ENCODE assay signal across 7 mouse cellular contexts in genomic region chr11:67081125-67081649, GRCm38 (mm10). TPM values are rescaled to one million over a fixed set of nuclear protein-coding genes. Genes with fewer than 3 reads are reported as not detected.
DNase-seq lines count a peak whose midpoint lies in the region; ATAC-seq and TF ChIP-seq lines count a peak whose summit lies in the region.

No protein-coding gene starts in this region.

- H3K4me2 ChIP-seq in hindbrain, embryonic 12.5 days (replicated peaks): peak overlapping the region; percentile 25
- H3K4me2 ChIP-seq in liver, embryonic 11.5 days: no peak overlapping the region
- H3K4me2 ChIP-seq in neural tube, embryonic 14.5 days (ENCODE audit: low read depth, low read length): no peak overlapping the region

- no peaks in the 10 kb centered on the region for H3K79me3 ChIP-seq in C2C12 (ENCODE audit: low read depth)

- H3K9me3 ChIP-seq in hindbrain, embryonic 12.5 days (replicated peaks): no peaks in the 10 kb centered on the region
- H3K9me3 ChIP-seq in liver, embryonic 11.5 days (ENCODE audit: control insufficient read depth, low read length): no peaks in the 10 kb centered on the region
- H3K9me3 ChIP-seq in neural tube, embryonic 14.5 days (ENCODE audit: control insufficient read depth, low read length): no peaks in the 10 kb centered on the region

- ATAC-seq in hindbrain, embryonic 12.5 days (ENCODE audit: low FRiP score): peak; percentile 72
- peak; percentile 75 for ATAC-seq in liver, embryonic 11.5 days (replicated peaks; ENCODE audit: low FRiP score)
- peak; percentile 28; the same call in 1 of the 2 replicates for ATAC-seq in neural tube, embryonic 14.5 days (ENCODE audit: low read depth)

- H3K36me3 ChIP-seq in C2C12 (ENCODE audit: control insufficient read depth, insufficient read depth): no peaks in the 10 kb centered on the region
- no peaks in the 10 kb centered on the region for H3K36me3 ChIP-seq in hindbrain, embryonic 12.5 days
- no peaks in the 10 kb centered on the region for H3K36me3 ChIP-seq in liver, embryonic 11.5 days (ENCODE audit: control insufficient read depth, insufficient read depth, low read length)
- no peaks in the 10 kb centered on the region for H3K36me3 ChIP-seq in neural tube, embryonic 14.5 days (ENCODE audit: control insufficient read depth, insufficient read depth, low read length)
- no peaks in the 10 kb centered on the region for H3K36me3 ChIP-seq in thymus, adult 2 months (ENCODE audit: control insufficient read depth, insufficient read depth, low read length)

- WGBS in hindbrain, embryonic 12.5 days: 7% methylated on average over 9 of the region's 11 CpGs
- 4% methylated on average over 11 of the region's 11 CpGs for WGBS in liver, embryonic 11.5 days
- 4% methylated on average over 11 of the region's 11 CpGs for WGBS in neural tube, embryonic 14.5 days
- 10% methylated on average over 11 of the region's 11 CpGs for WGBS in thymus, adult 2 months

- no peak overlapping the region for H3K27ac ChIP-seq in hindbrain, embryonic 12.5 days
- no peak overlapping the region for H3K27ac ChIP-seq in liver, embryonic 11.5 days (ENCODE audit: low read depth, low read length)
- H3K27ac ChIP-seq in neural tube, embryonic 14.5 days (ENCODE audit: low read depth, low read length): no peak overlapping the region
- no peak overlapping the region for H3K27ac ChIP-seq in thymus, adult 2 months (ENCODE audit: control insufficient read depth, insufficient read depth, low read length)

- no peak overlapping the region for H3K4me3 ChIP-seq in C2C12 (ENCODE audit: insufficient read depth, poor library complexity, severe bottlenecking)
- no peak overlapping the region for H3K4me3 ChIP-seq in hindbrain, embryonic 12.5 days
- H3K4me3 ChIP-seq in liver, embryonic 11.5 days (ENCODE audit: low read depth, low read length): no peak overlapping the region
- no peak overlapping the region for H3K4me3 ChIP-seq in neural tube, embryonic 14.5 days (ENCODE audit: low read depth, low read length)
- no peak overlapping the region for H3K4me3 ChIP-seq in thymus, adult 2 months (ENCODE audit: control insufficient read depth, insufficient read depth, low read length)

- H3K4me1 ChIP-seq in hindbrain, embryonic 12.5 days: peaks cover 24% of the 10 kb centered on the region
- no peaks in the 10 kb centered on the region for H3K4me1 ChIP-seq in liver, embryonic 11.5 days (replicated peaks; ENCODE audit: control insufficient read depth, insufficient read depth, low read length)
- H3K4me1 ChIP-seq in neural tube, embryonic 14.5 days (ENCODE audit: control insufficient read depth, insufficient read depth, low read length): no peaks in the 10 kb centered on the region
- no peaks in the 10 kb centered on the region for H3K4me1 ChIP-seq in thymus, adult 2 months (replicated peaks; ENCODE audit: control insufficient read depth, insufficient read depth, low read length)

- no peak overlapping the region for H3K9ac ChIP-seq in hindbrain, embryonic 12.5 days
- H3K9ac ChIP-seq in liver, embryonic 11.5 days (ENCODE audit: low read depth, low read length): no peak overlapping the region
- H3K9ac ChIP-seq in neural tube, embryonic 14.5 days (replicated peaks; ENCODE audit: low read depth, low read length): no peak overlapping the region

- H3K27me3 ChIP-seq in C2C12 (ENCODE audit: control insufficient read depth, insufficient read depth, insufficient read length): peaks cover 18% of the 10 kb centered on the region
- peaks cover 30% of the 10 kb centered on the region for H3K27me3 ChIP-seq in hindbrain, embryonic 12.5 days
- H3K27me3 ChIP-seq in liver, embryonic 11.5 days (replicated peaks; ENCODE audit: control insufficient read depth, insufficient read depth, low read length): peaks cover 24% of the 10 kb centered on the region
- H3K27me3 ChIP-seq in neural tube, embryonic 14.5 days (ENCODE audit: control insufficient read depth, insufficient read depth, low read length): no peaks in the 10 kb centered on the region
- no peaks in the 10 kb centered on the region for H3K27me3 ChIP-seq in thymus, adult 2 months (ENCODE audit: control insufficient read depth, insufficient read depth, low read length)

- H3K79me2 ChIP-seq in C2C12 (ENCODE audit: control insufficient read depth, insufficient read depth): no peaks in the 10 kb centered on the region

- DNase-seq in Muller cell, postnatal 12 days (ENCODE audit: inconsistent ontology term): peak; percentile 18
- DNase-seq in liver, embryonic 11.5 days (ENCODE audit: low spot score): peak; percentile 56
- no peak for DNase-seq in cerebellum, postnatal 25 days
- no peak for DNase-seq in thymus, adult 2 months

- no peak for TF ChIP-seq POLR2A in thymus, adult 2 months (IDR thresholded peaks at IDR 0.05; ENCODE audit: control insufficient read depth, extremely low read depth, insufficient read depth, low read length, poor library complexity)

- TF ChIP-seq CTCF in C2C12 (IDR thresholded peaks at IDR 0.05; ENCODE audit: control insufficient read depth, insufficient read depth, insufficient read length): no peak
- no peak for TF ChIP-seq CTCF in thymus, adult 2 months (IDR thresholded peaks at IDR 0.05; ENCODE audit: borderline replicate concordance, control insufficient read depth, extremely low read depth, insufficient read depth, low read length, poor library complexity)

- no peak overlapping the region for H3ac ChIP-seq in C2C12 (ENCODE audit: control insufficient read depth, insufficient read length, low read depth)

TF ChIP-seq in C2C12, 6 proteins besides CTCF, POLR2A, EP300 and RAD21:
- TF ChIP-seq CEBPB (IDR thresholded peaks at IDR 0.05; ENCODE audit: low read depth) (no peak), MYOD1 (IDR thresholded peaks at IDR 0.05; ENCODE audit: control insufficient read depth, insufficient read length, low read depth) (peak; percentile 12)

RNA-seq across cellular contexts. Expression of gene Myh3, which starts 3.1 kb away (rescaled TPM):
- 0.56 TPM for polyA plus RNA-seq in C2C12 (2012; fragmentation: generic; extraction: Trizol)
- 4.3 and 26.2 TPM in 2 replicates for polyA plus RNA-seq in hindbrain, embryonic 12.5 days (2016; fragmentation: Nextera tagmentation; extraction: Ambion mirVana)
- polyA plus RNA-seq in liver, embryonic 11.5 days (2014; fragmentation: Nextera tagmentation; extraction: Ambion mirVana): 0.38 and 0.78 TPM in 2 replicates
- polyA plus RNA-seq in neural tube, embryonic 14.5 days (2014; fragmentation: Nextera tagmentation; extraction: Ambion mirVana): 0.48 and 1.6 TPM in 2 replicates
- polyA plus RNA-seq in thymus, adult 2 months (2012; rRNA removed): 0.14 and 0.18 TPM in 2 replicates

RNA-seq across cellular contexts. Expression of gene Sco1, which starts 28.7 kb away (rescaled TPM):
- 8.3 TPM for polyA plus RNA-seq in C2C12 (2012; fragmentation: generic; extraction: Trizol)
- polyA plus RNA-seq in hindbrain, embryonic 12.5 days (2016; fragmentation: Nextera tagmentation; extraction: Ambion mirVana): 18.2 and 18.9 TPM in 2 replicates
- polyA plus RNA-seq in liver, embryonic 11.5 days (2014; fragmentation: Nextera tagmentation; extraction: Ambion mirVana): 18.8 and 20.3 TPM in 2 replicates
- polyA plus RNA-seq in neural tube, embryonic 14.5 days (2014; fragmentation: Nextera tagmentation; extraction: Ambion mirVana): 14.4 and 15.7 TPM in 2 replicates
- polyA plus RNA-seq in thymus, adult 2 months (2012; rRNA removed): 3.8 and 4.4 TPM in 2 replicates

RNA-seq across cellular contexts. Expression of gene Adprm, which starts 28.8 kb away (rescaled TPM):
- polyA plus RNA-seq in C2C12 (2012; fragmentation: generic; extraction: Trizol): 12.4 TPM
- polyA plus RNA-seq in hindbrain, embryonic 12.5 days (2016; fragmentation: Nextera tagmentation; extraction: Ambion mirVana): 37.8 and 39.6 TPM in 2 replicates
- 17.0 and 18.5 TPM in 2 replicates for polyA plus RNA-seq in liver, embryonic 11.5 days (2014; fragmentation: Nextera tagmentation; extraction: Ambion mirVana)
- polyA plus RNA-seq in neural tube, embryonic 14.5 days (2014; fragmentation: Nextera tagmentation; extraction: Ambion mirVana): 34.5 and 35.1 TPM in 2 replicates
- 18.8 and 26.2 TPM in 2 replicates for polyA plus RNA-seq in thymus, adult 2 months (2012; rRNA removed)

RNA-seq across cellular contexts. Expression of gene Tmem220, which starts 56.2 kb away (rescaled TPM):
- 0.09 TPM for polyA plus RNA-seq in C2C12 (2012; fragmentation: generic; extraction: Trizol)
- 0.43 and 1.2 TPM in 2 replicates for polyA plus RNA-seq in hindbrain, embryonic 12.5 days (2016; fragmentation: Nextera tagmentation; extraction: Ambion mirVana)
- 1.8 and 1.9 TPM in 2 replicates for polyA plus RNA-seq in liver, embryonic 11.5 days (2014; fragmentation: Nextera tagmentation; extraction: Ambion mirVana)
- 0.64 and 0.93 TPM in 2 replicates for polyA plus RNA-seq in neural tube, embryonic 14.5 days (2014; fragmentation: Nextera tagmentation; extraction: Ambion mirVana)
- 0.45 and 0.54 TPM in 2 replicates for polyA plus RNA-seq in thymus, adult 2 months (2012; rRNA removed)

Comparison
In these comparisons a context has a peak if more than half of its experiments do, and no peak if none do; other contexts are left out.
1. DNase-seq: peak in Muller cell, postnatal 12 days (single experiment) and liver, embryonic 11.5 days (single experiment); none in cerebellum, postnatal 25 days (0 of 2) and thymus, adult 2 months (single experiment).
2. Peak in every context shown above with its lines, with median percentiles within 50 percentile points of each other: ATAC-seq.